Mouse (Mus musculus) stomach, postnatal 0 days (tissue): ENCODE results near the gene Dido1. TPM values are rescaled to one million over a fixed set of nuclear protein-coding genes. Genes with fewer than 3 reads are reported as not detected.

Experiments
- ATAC-seq: fragments of 200-750 bp; cut with Nextera tagmentation; 2 replicates; pipeline ENCODE4 v1.8.0; 2017; ENCODE audit not compliant: low FRiP score, low TSS enrichment
- DNase-seq: peaks from one replicate; pipeline ENCODE4 v3.0.0-alpha.2; 2016; ENCODE audit warnings: low spot score
- H3K27ac ChIP-seq: fragments of 300-500 bp; sonication (generic); replicated peaks from 2 replicates; pipeline ENCODE4 v1.5.1; 2014; ENCODE audit warnings: mild to moderate bottlenecking, control low read depth
- H3K27me3 ChIP-seq: fragments of 300-500 bp; sonication (generic); 2 replicates; pipeline ENCODE4 v1.6.1; 2014; ENCODE audit warnings: low read length; ENCODE audit not compliant: control insufficient read depth, insufficient read depth
- H3K36me3 ChIP-seq: fragments of 300-500 bp; sonication (generic); 2 replicates; pipeline ENCODE4 v1.6.1; 2014; ENCODE audit warnings: low read length, mixed read lengths; ENCODE audit not compliant: control insufficient read depth, insufficient read depth
- H3K4me1 ChIP-seq: fragments of 300-500 bp; sonication (generic); replicated peaks from 2 replicates; pipeline ENCODE4 v1.6.1; 2014; ENCODE audit warnings: antibody characterized with exemption; ENCODE audit not compliant: control insufficient read depth, insufficient read depth
- H3K4me2 ChIP-seq: fragments of 300-500 bp; sonication (generic); replicated peaks from 2 replicates; pipeline ENCODE4 v1.6.1; 2014; ENCODE audit warnings: low read depth, mild to moderate bottlenecking, control low read depth, moderate library complexity
- H3K4me3 ChIP-seq: fragments of 300-500 bp; sonication (generic); 2 replicates; pipeline ENCODE4 v1.5.1; 2014; ENCODE audit warnings: low read depth, low read length, control low read depth
- H3K9ac ChIP-seq: fragments of 300-500 bp; sonication (generic); 2 replicates; pipeline ENCODE4 v1.6.1; 2014; ENCODE audit warnings: mild to moderate bottlenecking, low read length, control low read depth, mixed read lengths
- H3K9me3 ChIP-seq: fragments of 300-500 bp; sonication (generic); 2 replicates; pipeline ENCODE4 v1.6.1; 2016; ENCODE audit warnings: low read length; ENCODE audit not compliant: control insufficient read depth
- CTCF ChIP-seq: IDR thresholded peaks from 2 replicates; pipeline ENCODE4 v1.5.1; 2016; ENCODE audit warnings: antibody characterized with exemption, low read depth, mild to moderate bottlenecking, moderate library complexity
- EP300 ChIP-seq: optimal IDR thresholded peaks from 2 replicates; pipeline ENCODE3; 2016; ENCODE audit warnings: antibody characterized with exemption
- WGBS: fragments of 180-500 bp; shearing (Covaris S2); extraction: QIAGEN DNeasy Blood & Tissue Kit; methylation state at CpG from one replicate; pipeline ENCODE4 v1.1.7; 2014; 5-methylcytosine and 5-hydroxymethylcytosine counted together
- polyA plus RNA-seq: library from polyadenylated mRNA; unstranded; fragments of >200 nt; fragmentation: Nextera tagmentation; extraction: Ambion mirVana; gene quantifications from 2 replicates; pipeline ENCODE4 v1.2.1, GENCODE M21; 2015

The Dido1 gene
- polyA plus RNA-seq, 1 experiment from 2014 or later, result 9.7 TPM

DNA sequence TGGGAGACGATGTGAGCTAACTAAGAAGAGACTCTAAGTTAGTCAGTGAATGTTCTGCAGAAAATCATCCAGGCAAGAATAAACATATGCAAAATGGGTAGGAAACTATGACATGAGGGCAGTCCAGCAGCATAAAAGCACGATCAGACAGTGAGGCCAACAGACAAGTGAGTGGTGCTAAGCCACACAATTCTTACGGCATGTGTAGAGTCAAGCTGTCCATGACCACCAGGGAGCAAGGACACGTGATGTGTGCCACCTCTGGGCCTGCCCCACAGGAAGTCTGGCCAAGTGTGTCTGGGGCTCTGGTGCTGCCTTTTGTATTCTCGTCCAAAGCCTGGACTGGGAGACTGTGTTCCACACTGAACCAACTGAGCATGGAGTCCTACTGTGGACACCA lies 20.0 kb downstream of the Dido1 start:
- Histone ChIP-seq H3K27me3 (no peaks in the 10 kb centered on the region), H3K9me3 (no peaks in the 10 kb centered on the region), H3K27ac (no peak overlapping the region), H3K9ac (no peak overlapping the region), H3K4me1 (0 out of 2 replicates have a peak, but pooled peaks cover 2% of the 10 kb centered on the region), H3K4me3 (no peak overlapping the region), H3K4me2 (no peak overlapping the region), H3K36me3 (peaks cover 36% of the 10 kb centered on the region)
- TF ChIP-seq EP300 (no peak), CTCF (no peak)
- ATAC-seq (no peak), DNase-seq (no peak)
- 84% methylated on average over 5 of the region's 5 CpGs for WGBS

DNA sequence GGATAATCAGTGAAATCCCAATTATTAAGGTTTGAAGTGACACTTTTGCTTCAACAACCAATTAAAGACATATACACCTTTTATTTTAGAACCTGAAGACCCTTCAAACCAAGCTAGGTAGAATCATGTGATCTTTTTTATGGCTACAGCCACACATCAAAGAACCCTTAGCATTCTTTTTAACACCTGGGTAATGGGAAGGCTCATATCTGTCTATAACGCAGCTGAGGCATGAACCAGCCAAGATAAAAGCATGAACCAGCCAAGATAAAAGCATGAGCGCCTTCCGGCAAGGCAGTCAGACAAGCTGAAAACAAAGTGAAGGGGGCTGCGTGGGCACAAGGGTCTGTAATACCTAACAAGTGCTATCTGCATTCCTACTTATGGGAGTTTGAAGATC lies 25.8 kb downstream of the Dido1 start:
- no peak overlapping the region for H3K4me3 ChIP-seq
- H3K9me3 ChIP-seq, result no peaks in the 10 kb centered on the region
- no peak overlapping the region for H3K27ac ChIP-seq
- ATAC-seq (no peak), DNase-seq (no peak)
- H3K4me1 ChIP-seq, result no peaks in the 10 kb centered on the region
- TF ChIP-seq EP300, result no peak
- TF ChIP-seq CTCF, result no peak
- WGBS, result 83% methylated on average over 4 of the region's 4 CpGs
- H3K9ac ChIP-seq, result no peak overlapping the region
- H3K36me3 ChIP-seq, result peaks cover 55% of the 10 kb centered on the region
- H3K27me3 ChIP-seq, result no peaks in the 10 kb centered on the region
- H3K4me2 ChIP-seq, result no peak overlapping the region

DNA sequence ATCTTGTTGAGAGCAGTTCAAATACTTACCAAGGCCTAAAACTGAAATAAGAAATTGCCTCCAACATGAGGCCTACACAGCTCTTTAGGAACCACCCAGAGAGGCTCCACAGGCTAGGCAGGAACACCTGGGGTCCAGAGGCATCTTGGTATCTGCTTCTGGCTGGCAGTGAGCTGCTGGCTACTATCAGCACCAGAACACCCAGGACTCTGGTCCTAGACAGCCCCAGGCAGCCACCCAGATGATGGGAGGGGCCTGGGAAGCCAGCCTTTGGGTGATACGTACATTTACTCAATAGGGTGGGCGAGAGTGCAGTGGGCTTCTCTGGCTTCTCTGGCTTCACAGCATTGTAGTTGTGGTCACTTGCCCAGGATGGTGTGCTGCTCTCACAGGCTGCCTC lies 26.3 kb downstream of the Dido1 start:
- no peaks in the 10 kb centered on the region for H3K9me3 ChIP-seq
- H3K4me3 ChIP-seq, result no peak overlapping the region
- WGBS, result 89% methylated on average over 2 of the region's 2 CpGs
- no peak for ATAC-seq
- no peak overlapping the region for H3K9ac ChIP-seq
- H3K4me2 ChIP-seq, result no peak overlapping the region
- no peak for DNase-seq
- H3K27me3 ChIP-seq, result no peaks in the 10 kb centered on the region
- peaks cover 49% of the 10 kb centered on the region for H3K36me3 ChIP-seq
- no peak overlapping the region for H3K27ac ChIP-seq
- TF ChIP-seq EP300 (no peak), CTCF (no peak)
- no peaks in the 10 kb centered on the region for H3K4me1 ChIP-seq

DNA sequence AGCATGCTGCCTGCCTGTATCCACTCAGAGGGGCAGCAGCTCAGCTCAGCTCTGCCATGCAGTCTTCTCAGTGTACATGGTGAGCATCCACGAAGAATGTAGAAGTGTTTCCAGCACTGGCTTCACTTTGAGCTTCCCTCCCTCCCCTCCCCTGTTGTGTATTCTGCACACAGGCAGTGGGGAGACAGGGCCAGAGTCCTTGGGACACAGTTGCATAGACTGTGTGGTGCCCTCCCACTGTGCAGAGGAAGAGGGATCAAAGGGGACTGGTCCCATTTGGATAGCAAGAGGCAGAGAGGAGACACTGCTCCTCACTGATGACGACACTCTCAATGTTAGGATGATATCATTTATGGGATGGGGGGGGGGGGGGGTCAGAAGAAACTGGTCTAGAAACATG lies 28.6 kb downstream of the Dido1 start:
- Histone ChIP-seq H3K27me3 (no peaks in the 10 kb centered on the region), H3K9me3 (no peaks in the 10 kb centered on the region), H3K36me3 (peaks cover 34% of the 10 kb centered on the region), H3K27ac (no peak overlapping the region), H3K4me2 (no peak overlapping the region), H3K9ac (no peak overlapping the region), H3K4me1 (no peaks in the 10 kb centered on the region), H3K4me3 (no peak overlapping the region)
- TF ChIP-seq EP300, result no peak
- TF ChIP-seq CTCF, result no peak
- no peak for DNase-seq
- no peak for ATAC-seq
- 69% methylated on average over 2 of the region's 2 CpGs for WGBS

DNA sequence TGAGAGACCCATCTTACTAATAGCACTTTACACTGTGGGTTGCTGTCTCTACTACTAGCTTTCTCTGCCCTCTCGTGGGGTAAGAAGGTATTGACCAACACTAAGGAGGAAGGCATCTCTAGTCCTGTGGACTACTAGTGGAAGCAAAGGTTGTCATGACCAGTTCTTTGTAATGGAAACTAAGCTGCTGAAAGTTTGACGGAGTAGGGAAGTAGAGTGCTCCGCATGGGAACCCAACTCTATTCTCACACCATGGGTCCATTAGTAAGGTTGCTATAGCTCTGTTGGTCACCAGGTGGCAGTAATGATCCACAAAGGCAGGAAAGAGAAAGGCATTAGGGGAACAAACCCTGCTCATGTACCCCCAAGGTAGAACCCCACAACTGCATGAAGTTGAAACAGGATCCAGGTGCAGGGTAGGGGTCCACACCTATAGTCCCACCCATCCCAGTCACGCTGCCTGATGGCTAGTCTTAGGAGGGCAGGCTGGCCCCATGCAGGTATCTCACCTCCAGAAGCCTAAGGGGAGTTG lies 31.1 kb downstream of the Dido1 start:
- no peaks in the 10 kb centered on the region for H3K27me3 ChIP-seq
- ATAC-seq (peak; percentile 70), DNase-seq (peak; percentile 62)
- no peak overlapping the region for H3K27ac ChIP-seq
- no peaks in the 10 kb centered on the region for H3K4me1 ChIP-seq
- no peak overlapping the region for H3K9ac ChIP-seq
- H3K4me2 ChIP-seq, result no peak overlapping the region
- 28% methylated on average over 4 of the region's 4 CpGs for WGBS
- peaks cover 22% of the 10 kb centered on the region for H3K36me3 ChIP-seq
- no peak for TF ChIP-seq EP300
- TF ChIP-seq CTCF, result peak; percentile 86
- H3K9me3 ChIP-seq, result no peaks in the 10 kb centered on the region
- no peak overlapping the region for H3K4me3 ChIP-seq

DNA sequence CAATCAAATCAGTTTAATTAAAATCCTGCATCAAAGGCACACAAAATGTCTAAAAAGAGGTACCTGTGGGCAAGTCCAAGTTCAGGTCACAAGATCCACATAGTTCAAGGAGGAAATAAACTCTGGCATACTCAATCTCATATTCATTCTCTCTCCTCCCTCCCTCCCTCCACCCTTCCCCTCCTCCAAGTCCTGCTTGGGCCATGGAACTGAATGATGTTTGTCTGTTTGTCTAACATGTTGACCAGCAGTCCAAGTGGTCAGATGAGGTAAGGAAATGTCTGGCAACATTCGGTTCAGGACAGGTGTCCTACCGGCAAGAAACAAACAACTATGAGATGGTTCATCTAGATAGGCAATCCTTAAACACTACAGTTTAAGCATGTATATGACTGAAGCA lies 33.1 kb downstream of the Dido1 start:
- H3K27me3 ChIP-seq, result no peaks in the 10 kb centered on the region
- peaks cover 10% of the 10 kb centered on the region; the same call in 1 of the 2 replicates for H3K36me3 ChIP-seq
- 68% methylated on average over 2 of the region's 2 CpGs for WGBS
- no peaks in the 10 kb centered on the region for H3K9me3 ChIP-seq
- DNase-seq (no peak), ATAC-seq (no peak)
- H3K4me2 ChIP-seq, result no peak overlapping the region
- TF ChIP-seq CTCF (no peak), EP300 (no peak)
- H3K9ac ChIP-seq, result no peak overlapping the region
- no peak overlapping the region for H3K4me3 ChIP-seq
- no peak overlapping the region for H3K27ac ChIP-seq
- H3K4me1 ChIP-seq, result no peaks in the 10 kb centered on the region
